Mouse (Mus musculus) liver, postnatal 0 days (tissue): ENCODE results near the gene Zfp973. TPM values are rescaled to one million over a fixed set of nuclear protein-coding genes. Genes with fewer than 3 reads are reported as not detected.
"Not testable (repeated sequence)": the region's sequence is repeated elsewhere in the genome, so short reads cannot be mapped to it uniquely, and the experiment has no call there.

Source experiments
- ATAC-seq: fragments of 200-750 bp; cut with Nextera tagmentation; 2 replicates; pipeline ENCODE4 v1.8.0; 2017; ENCODE audit warnings: mild to moderate bottlenecking, moderate library complexity
- DNase-seq: peaks from one replicate; pipeline ENCODE4 v3.0.0-alpha.2; 2016
- H3K27ac ChIP-seq: fragments of 300-500 bp; sonication (generic); 2 replicates; pipeline ENCODE4 v1.5.1; 2014; ENCODE audit warnings: antibody characterized with exemption, moderate library complexity, mild to moderate bottlenecking, low read depth
- H3K27me3 ChIP-seq: fragments of 300-500 bp; sonication (generic); 2 replicates; pipeline ENCODE4 v1.6.1; 2014; ENCODE audit warnings: low read length, control low read depth, mixed read lengths; ENCODE audit not compliant: insufficient read depth
- H3K36me3 ChIP-seq: fragments of 300-500 bp; sonication (generic); replicated peaks from 2 replicates; pipeline ENCODE4 v1.6.1; 2014; ENCODE audit warnings: mild to moderate bottlenecking, control low read depth, low read length, moderate library complexity, mixed read lengths; ENCODE audit not compliant: insufficient read depth
- H3K4me1 ChIP-seq: fragments of 300-500 bp; sonication (generic); 2 replicates; pipeline ENCODE4 v1.6.1; 2014; ENCODE audit warnings: antibody characterized with exemption, mild to moderate bottlenecking, control low read depth; ENCODE audit not compliant: insufficient read depth
- H3K4me2 ChIP-seq: fragments of 300-500 bp; sonication (generic); 2 replicates; pipeline ENCODE4 v1.6.1; 2014; ENCODE audit warnings: low read depth, mild to moderate bottlenecking, low read length, moderate library complexity, mixed read lengths
- H3K4me3 ChIP-seq: fragments of 300-500 bp; sonication (generic); 2 replicates; pipeline ENCODE4 v1.5.1; 2014; ENCODE audit warnings: low read depth, low read length
- H3K9ac ChIP-seq: fragments of 300-500 bp; sonication (generic); replicated peaks from 2 replicates; pipeline ENCODE4 v1.6.1; 2014; ENCODE audit warnings: mild to moderate bottlenecking, moderate library complexity
- H3K9me3 ChIP-seq: fragments of 300-500 bp; sonication (generic); 2 replicates; pipeline ENCODE4 v1.6.1; 2016; ENCODE audit warnings: mild to moderate bottlenecking, control low read depth, low read length, mixed read lengths
- WGBS: fragments of 180-500 bp; shearing (Covaris S2); extraction: QIAGEN DNeasy Blood & Tissue Kit; methylation state at CpG from one replicate; pipeline ENCODE4 v1.1.7; 2014; ENCODE audit not compliant: insufficient replicate concordance; 5-methylcytosine and 5-hydroxymethylcytosine counted together
- polyA plus RNA-seq: library from polyadenylated mRNA; unstranded; fragments of >200 nt; fragmentation: Nextera tagmentation; extraction: Ambion mirVana; gene quantifications from 2 replicates; pipeline ENCODE4 v1.2.1, GENCODE M21; 2015

Gene Zfp973
- 2.0 and 2.2 TPM in 2 replicates for polyA plus RNA-seq

DNA sequence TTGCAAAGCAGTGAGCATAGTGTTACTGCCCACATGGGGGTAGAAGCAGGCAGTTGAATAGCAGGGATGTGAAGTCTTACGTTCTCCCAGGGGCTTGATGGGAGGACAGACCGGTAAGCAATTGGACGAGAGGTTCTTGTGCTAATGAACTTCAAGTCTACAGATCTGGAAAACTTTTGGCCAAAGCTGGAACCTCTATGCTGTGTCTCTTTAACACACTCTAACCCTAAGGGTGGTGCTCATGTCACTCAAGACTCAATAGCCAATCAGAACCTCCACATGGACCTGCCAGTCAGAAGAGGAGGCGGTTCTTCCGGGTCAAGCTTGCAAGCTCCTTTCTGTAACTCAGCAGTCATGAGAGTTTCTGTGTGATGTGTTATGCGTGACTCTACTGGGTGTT, at the start of gene Zfp973:
TSS of gene Zfp973 (plus strand) at position 301 of the 400 bp plus-strand sequence.
- not testable (repeated sequence) for H3K27me3 ChIP-seq, H3K4me1 ChIP-seq, DNase-seq, ATAC-seq, H3K9me3 ChIP-seq, H3K36me3 ChIP-seq, H3K9ac ChIP-seq, H3K4me2 ChIP-seq, H3K4me3 ChIP-seq, H3K27ac ChIP-seq
- no CpG with 5 or more reads among the region's 6 CpGs for WGBS

DNA sequence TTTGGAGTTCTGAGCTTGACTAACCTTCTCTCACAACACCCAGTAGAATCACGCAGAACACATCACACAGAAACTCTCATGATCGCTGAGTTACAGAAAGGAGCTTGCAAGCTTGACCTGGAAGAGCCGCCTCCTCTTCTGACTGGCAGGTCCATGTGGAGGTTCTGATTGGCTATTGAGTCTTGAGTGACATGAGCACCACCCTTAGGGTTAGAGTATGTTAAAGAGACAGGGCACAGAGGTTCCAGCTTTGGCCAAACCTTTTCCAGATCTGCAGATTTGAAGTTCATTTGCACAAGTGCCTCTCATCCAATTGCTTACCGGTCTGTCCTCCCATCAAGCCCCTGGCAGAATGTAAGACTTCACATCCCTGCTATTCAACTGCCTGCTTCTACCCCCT, 34.1 kb upstream of the Zfp973 start, which contains the start of gene Gm14308:
TSS of gene Gm14308 (minus strand) at position 101 of the 400 bp plus-strand sequence.
- not testable (repeated sequence) for H3K9ac ChIP-seq, H3K4me3 ChIP-seq, H3K36me3 ChIP-seq, H3K4me1 ChIP-seq, ATAC-seq, H3K27me3 ChIP-seq, H3K9me3 ChIP-seq, DNase-seq, H3K4me2 ChIP-seq, H3K27ac ChIP-seq
- WGBS = no CpG with 5 or more reads among the region's 4 CpGs

DNA sequence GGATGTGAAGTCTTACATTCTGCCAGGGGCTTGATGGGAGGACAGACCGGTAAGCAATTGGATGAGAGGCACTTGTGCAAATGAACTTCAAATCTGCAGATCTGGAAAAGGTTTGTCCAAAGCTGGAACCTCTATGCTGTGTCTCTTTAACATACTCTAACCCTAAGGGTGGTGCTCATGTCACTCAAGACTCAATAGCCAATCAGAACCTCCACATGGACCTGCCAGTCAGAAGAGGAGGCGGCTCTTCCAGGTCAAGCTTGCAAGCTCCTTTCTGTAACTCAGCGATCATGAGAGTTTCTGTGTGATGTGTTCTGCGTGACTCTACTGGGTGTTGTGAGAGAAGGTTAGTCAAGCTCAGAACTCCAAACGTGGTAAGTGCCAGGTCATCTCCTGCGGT, 37.7 kb downstream of the Zfp973 start, which contains the start of gene Gm14305:
TSS of gene Gm14305 (plus strand) at position 278 of the 400 bp plus-strand sequence.
- H3K27me3 ChIP-seq, H3K9ac ChIP-seq, ATAC-seq, H3K9me3 ChIP-seq, H3K4me1 ChIP-seq, H3K27ac ChIP-seq, DNase-seq, H3K36me3 ChIP-seq: not testable (repeated sequence)
- WGBS = 0% methylated on average over 3 of the region's 6 CpGs
- H3K4me3 ChIP-seq = peak within 1 kb of the TSS; percentile 47
- H3K4me2 ChIP-seq = peak within 1 kb of the TSS; percentile 47

Other genes with a start within 250 kb of the Zfp973 start
- gene Gm14435, start 246.9 kb upstream of the Zfp973 start, polyA plus RNA-seq = 2.7 and 3.4 TPM in 2 replicates
- 2.0 and 5.4 TPM in 2 replicates for gene Gm14434, start 183.7 kb upstream of the Zfp973 start, polyA plus RNA-seq
- not detected in 2 replicates for gene Zfp967, start 149.5 kb upstream of the Zfp973 start, polyA plus RNA-seq
- gene Gm14308, start 34.2 kb upstream of the Zfp973 start, polyA plus RNA-seq = 0.90 and 3.6 TPM in 2 replicates
- gene Gm14305, start 37.8 kb downstream of the Zfp973 start, polyA plus RNA-seq = 4.3 and 5.8 TPM in 2 replicates
- gene Gm14295, start 128.1 kb downstream of the Zfp973 start, polyA plus RNA-seq = 3.7 and 4.2 TPM in 2 replicates
- not detected in 2 replicates for gene Gm14408, start 160.6 kb downstream of the Zfp973 start, polyA plus RNA-seq